Mouse (Mus musculus): ENCODE results near the gene Hdlbp.

GRCm38 (mm10) chr1:93362661-93363060 lies 116.0 kb downstream of the Hdlbp start:
- TF ChIP-seq TAL1 (conservative IDR thresholded peaks at IDR 0.05; ENCODE audit: low read depth, low read length) (no peak), CTCF (IDR thresholded peaks at IDR 0.05; ENCODE audit: low read depth, low read length) (no peak), POLR2AphosphoS5 (IDR thresholded peaks at IDR 0.05; ENCODE audit: insufficient replicate concordance, low read depth, low read length) (no peak)

Data from G1E (cell line).